Mouse (Mus musculus): ENCODE data around the gene Zfhx3. TPM values are rescaled to one million over a fixed set of nuclear protein-coding genes. Genes with fewer than 3 reads are reported as not detected.

Gene Zfhx3
- polyA plus RNA-seq, 1 experiment from 2014 or later, result 22.8 TPM

GRCm38 (mm10) chr8:108722671-108723513, 780.4 kb downstream of the Zfhx3 start:
- Histone ChIP-seq H3K9ac (replicated peaks) (no peak overlapping the region), H3K4me1 (peaks cover 73% of the 10 kb centered on the region), H3K36me3 (no peaks in the 10 kb centered on the region), H3K4me2 (no peak overlapping the region), H3K9me3 (replicated peaks) (no peaks in the 10 kb centered on the region), H3K27me3 (replicated peaks) (peaks cover 8% of the 10 kb centered on the region), H3K27ac (replicated peaks) (no peak overlapping the region), H3K4me3 (replicated peaks) (no peak overlapping the region)
- peak; percentile 62 for ATAC-seq (ENCODE audit: low FRiP score)
- WGBS, result 9% methylated on average over 8 of the region's 8 CpGs

GRCm38 (mm10) chr8:108723636-108724035, 781.2 kb downstream of the Zfhx3 start:
- Histone ChIP-seq H3K9me3 (replicated peaks) (no peaks in the 10 kb centered on the region), H3K4me3 (replicated peaks) (no peak overlapping the region), H3K4me1 (peaks cover 68% of the 10 kb centered on the region), H3K27ac (replicated peaks) (no peak overlapping the region), H3K36me3 (no peaks in the 10 kb centered on the region), H3K27me3 (replicated peaks) (peaks cover 5% of the 10 kb centered on the region), H3K4me2 (no peak overlapping the region), H3K9ac (replicated peaks) (no peak overlapping the region)
- no peak for ATAC-seq (ENCODE audit: low FRiP score)
- WGBS, result 36% methylated on average over 11 of the region's 11 CpGs

- H3K9me3 ChIP-seq (replicated peaks), result no peaks in the 10 kb centered on the region
- no peak for ATAC-seq (ENCODE audit: low FRiP score)
- no peak overlapping the region for H3K4me2 ChIP-seq
- peaks cover 73% of the 10 kb centered on the region for H3K4me1 ChIP-seq
- 21% methylated on average over 10 of the region's 11 CpGs for WGBS
- H3K27ac ChIP-seq (replicated peaks), result no peak overlapping the region
- peaks cover 6% of the 10 kb centered on the region for H3K27me3 ChIP-seq (replicated peaks)
- no peaks in the 10 kb centered on the region for H3K36me3 ChIP-seq
- no peak overlapping the region for H3K4me3 ChIP-seq (replicated peaks)
- no peak overlapping the region for H3K9ac ChIP-seq (replicated peaks)
These were observed 782.5 kb downstream of the Zfhx3 start for GRCm38 (mm10) chr8:108724818-108725506.

- Histone ChIP-seq H3K9me3 (replicated peaks) (no peaks in the 10 kb centered on the region), H3K36me3 (no peaks in the 10 kb centered on the region), H3K9ac (replicated peaks) (no peak overlapping the region), H3K4me2 (no peak overlapping the region), H3K4me1 (peaks cover 71% of the 10 kb centered on the region), H3K4me3 (replicated peaks) (no peak overlapping the region), H3K27ac (replicated peaks) (no peak overlapping the region), H3K27me3 (replicated peaks) (peaks cover 4% of the 10 kb centered on the region; the same call in 1 of the 2 replicates)
- no peak for ATAC-seq (ENCODE audit: low FRiP score)
- 63% methylated on average over 10 of the region's 10 CpGs for WGBS
These were observed 783.2 kb downstream of the Zfhx3 start for GRCm38 (mm10) chr8:108725631-108726030.

GRCm38 (mm10) chr8:108726541-108727241, 784.2 kb downstream of the Zfhx3 start:
- Histone ChIP-seq H3K4me1 (peaks cover 73% of the 10 kb centered on the region), H3K36me3 (no peaks in the 10 kb centered on the region), H3K9ac (replicated peaks) (no peak overlapping the region), H3K4me3 (replicated peaks) (no peak overlapping the region), H3K27ac (replicated peaks) (no peak overlapping the region), H3K4me2 (0 out of 2 replicates have a peak overlapping the region, but pooled peaks have one; percentile 5), H3K9me3 (replicated peaks) (no peaks in the 10 kb centered on the region), H3K27me3 (replicated peaks) (0 out of 2 replicates have a peak, but pooled peaks cover 4% of the 10 kb centered on the region)
- WGBS, result 9% methylated on average over 12 of the region's 12 CpGs
- ATAC-seq (ENCODE audit: low FRiP score), result no peak

- Histone ChIP-seq H3K27me3 (replicated peaks) (0 out of 2 replicates have a peak, but pooled peaks cover 4% of the 10 kb centered on the region), H3K9ac (replicated peaks) (no peak overlapping the region), H3K9me3 (replicated peaks) (no peaks in the 10 kb centered on the region), H3K4me1 (peaks cover 71% of the 10 kb centered on the region), H3K36me3 (no peaks in the 10 kb centered on the region), H3K4me3 (replicated peaks) (no peak overlapping the region), H3K4me2 (no peak overlapping the region), H3K27ac (replicated peaks) (no peak overlapping the region)
- WGBS, result 15% methylated on average over 2 of the region's 2 CpGs
- no peak for ATAC-seq (ENCODE audit: low FRiP score)
These were observed 786.7 kb downstream of the Zfhx3 start for GRCm38 (mm10) chr8:108729169-108729568.

GRCm38 (mm10) chr8:108729667-108730329, 787.4 kb downstream of the Zfhx3 start:
- no peak for ATAC-seq (ENCODE audit: low FRiP score)
- WGBS, result 16% methylated on average over 12 of the region's 12 CpGs
- Histone ChIP-seq H3K4me2 (no peak overlapping the region), H3K27ac (replicated peaks) (0 out of 2 replicates have a peak overlapping the region, but pooled peaks have one; percentile 15), H3K27me3 (replicated peaks) (0 out of 2 replicates have a peak, but pooled peaks cover 4% of the 10 kb centered on the region), H3K9me3 (replicated peaks) (no peaks in the 10 kb centered on the region), H3K4me3 (replicated peaks) (no peak overlapping the region), H3K4me1 (peaks cover 70% of the 10 kb centered on the region), H3K9ac (replicated peaks) (no peak overlapping the region), H3K36me3 (no peaks in the 10 kb centered on the region)

- H3K4me1 ChIP-seq, result peaks cover 63% of the 10 kb centered on the region
- H3K36me3 ChIP-seq, result no peaks in the 10 kb centered on the region
- no peak overlapping the region for H3K4me3 ChIP-seq (replicated peaks)
- H3K9ac ChIP-seq (replicated peaks), result no peak overlapping the region
- WGBS, result 39% methylated on average over 9 of the region's 9 CpGs
- H3K9me3 ChIP-seq (replicated peaks), result no peaks in the 10 kb centered on the region
- ATAC-seq (ENCODE audit: low FRiP score), result no peak
- H3K27me3 ChIP-seq (replicated peaks), result 0 out of 2 replicates have a peak, but pooled peaks cover 4% of the 10 kb centered on the region
- no peak overlapping the region for H3K4me2 ChIP-seq
- H3K27ac ChIP-seq (replicated peaks), result no peak overlapping the region
These were observed 788.5 kb downstream of the Zfhx3 start for GRCm38 (mm10) chr8:108730907-108731440.

- H3K27ac ChIP-seq (replicated peaks), result no peak overlapping the region
- no peaks in the 10 kb centered on the region for H3K36me3 ChIP-seq
- H3K4me3 ChIP-seq (replicated peaks), result no peak overlapping the region
- no peak for ATAC-seq (ENCODE audit: low FRiP score)
- no peak overlapping the region for H3K4me2 ChIP-seq
- H3K9ac ChIP-seq (replicated peaks), result no peak overlapping the region
- H3K27me3 ChIP-seq (replicated peaks), result 0 out of 2 replicates have a peak, but pooled peaks cover 4% of the 10 kb centered on the region
- H3K4me1 ChIP-seq, result peaks cover 73% of the 10 kb centered on the region
- H3K9me3 ChIP-seq (replicated peaks), result no peaks in the 10 kb centered on the region
- WGBS, result 16% methylated on average over 11 of the region's 11 CpGs
These were observed 790.1 kb downstream of the Zfhx3 start for GRCm38 (mm10) chr8:108732500-108732899.

GRCm38 (mm10) chr8:108733385-108733784, 790.9 kb downstream of the Zfhx3 start:
- no peak for ATAC-seq (ENCODE audit: low FRiP score)
- Histone ChIP-seq H3K4me1 (peaks cover 77% of the 10 kb centered on the region), H3K4me2 (no peak overlapping the region), H3K9me3 (replicated peaks) (no peaks in the 10 kb centered on the region), H3K27me3 (replicated peaks) (0 out of 2 replicates have a peak, but pooled peaks cover 4% of the 10 kb centered on the region), H3K27ac (replicated peaks) (no peak overlapping the region), H3K4me3 (replicated peaks) (no peak overlapping the region), H3K36me3 (no peaks in the 10 kb centered on the region), H3K9ac (replicated peaks) (no peak overlapping the region)
- WGBS, result 51% methylated on average over 5 of the region's 5 CpGs

GRCm38 (mm10) chr8:108736442-108736841, 794.0 kb downstream of the Zfhx3 start:
- no peaks in the 10 kb centered on the region for H3K36me3 ChIP-seq
- H3K9me3 ChIP-seq (replicated peaks), result no peaks in the 10 kb centered on the region
- no peak overlapping the region for H3K4me3 ChIP-seq (replicated peaks)
- WGBS, result 11% methylated on average over 9 of the region's 9 CpGs
- H3K27ac ChIP-seq (replicated peaks), result no peak overlapping the region; the same call in 1 of the 2 replicates
- peaks cover 51% of the 10 kb centered on the region for H3K4me1 ChIP-seq
- no peak overlapping the region for H3K4me2 ChIP-seq
- no peak overlapping the region for H3K9ac ChIP-seq (replicated peaks)
- ATAC-seq (ENCODE audit: low FRiP score), result no peak
- H3K27me3 ChIP-seq (replicated peaks), result no peaks in the 10 kb centered on the region
